Mouse (Mus musculus): Measurements from ENCODE around the gene Acan.

The Acan gene

DNA sequence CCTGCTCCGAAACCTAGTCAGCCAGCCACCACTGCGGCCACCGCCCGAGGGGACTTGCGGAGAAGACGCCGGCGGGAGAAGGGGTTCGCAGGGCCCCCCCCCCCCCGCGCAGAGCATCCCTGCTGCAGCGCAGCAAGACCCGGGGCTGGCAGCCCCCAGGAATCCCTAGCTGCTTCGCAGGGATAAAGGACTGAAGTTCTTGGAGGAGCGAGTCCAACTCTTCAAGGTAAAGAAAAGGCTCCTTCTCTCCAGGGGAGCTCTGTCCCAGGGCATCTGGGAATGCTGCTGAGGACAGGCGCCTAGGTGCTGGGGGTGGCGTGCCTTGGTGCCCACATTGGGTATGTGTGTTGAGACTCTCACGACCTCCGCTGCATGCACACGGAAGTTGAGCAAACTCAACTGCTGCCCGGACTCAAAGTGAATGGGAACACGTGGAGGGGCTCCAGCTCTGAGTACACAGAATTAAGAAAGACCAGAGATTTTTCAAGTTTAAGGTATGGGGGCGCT, at the start of gene Acan:
Acan (plus strand) TSS at position 101 of the 507 bp plus-strand sequence.
- DNase-seq (ENCODE audit: low read depth, low spot score) = peak; percentile 26

- no peak for DNase-seq (ENCODE audit: low read depth, low spot score)
Observed at GRCm38 (mm10) chr7:79021293-79021905, 31.9 kb upstream of the Acan start.

- DNase-seq (ENCODE audit: low read depth, low spot score) = no peak
Observed at GRCm38 (mm10) chr7:79029138-79029537, 24.1 kb upstream of the Acan start.

DNA sequence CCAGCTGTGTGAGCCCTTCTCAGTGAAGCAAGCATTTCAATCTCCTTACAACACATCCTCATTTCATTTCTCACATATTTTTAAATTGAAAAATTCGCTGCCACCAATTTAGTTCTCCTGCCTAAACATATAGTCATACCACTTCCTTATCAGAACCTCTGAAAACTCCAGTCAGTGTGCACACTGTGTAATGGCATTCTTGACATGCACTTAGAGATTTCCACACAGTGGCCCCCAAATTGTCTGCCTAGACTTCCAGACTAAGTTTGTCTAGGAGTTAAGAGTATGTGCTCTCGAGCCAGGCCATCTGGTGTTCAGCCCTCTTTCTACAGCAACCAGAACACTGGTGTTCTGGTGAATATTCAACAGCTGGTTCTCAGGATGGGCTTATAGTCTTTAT, 19.5 kb upstream of the Acan start:
- no peak for DNase-seq (ENCODE audit: low read depth, low spot score)

- no peak for DNase-seq (ENCODE audit: low read depth, low spot score)
Observed at GRCm38 (mm10) chr7:79034521-79034920, 18.8 kb upstream of the Acan start.

DNA sequence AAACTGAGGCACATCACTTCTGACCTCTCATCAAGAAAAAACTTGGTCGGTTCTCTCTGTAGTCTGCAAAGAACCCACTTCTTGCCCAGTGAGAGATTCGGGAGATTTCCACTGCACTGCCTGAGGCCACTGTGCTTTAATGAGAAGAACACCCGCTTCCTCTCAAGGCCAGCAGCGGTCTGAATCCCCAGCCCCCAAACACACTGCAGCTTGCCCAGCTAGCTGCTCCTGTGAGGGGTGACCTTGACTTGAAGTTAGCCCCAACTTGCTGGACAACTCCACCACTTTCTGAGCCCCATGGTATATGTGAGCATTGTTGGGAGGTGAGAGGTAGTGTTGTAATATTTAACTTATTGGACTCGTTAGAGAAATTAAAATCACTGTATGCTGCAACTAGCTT, 1.2 kb upstream of the Acan start:
- DNase-seq (ENCODE audit: low read depth, low spot score) = no peak

DNA sequence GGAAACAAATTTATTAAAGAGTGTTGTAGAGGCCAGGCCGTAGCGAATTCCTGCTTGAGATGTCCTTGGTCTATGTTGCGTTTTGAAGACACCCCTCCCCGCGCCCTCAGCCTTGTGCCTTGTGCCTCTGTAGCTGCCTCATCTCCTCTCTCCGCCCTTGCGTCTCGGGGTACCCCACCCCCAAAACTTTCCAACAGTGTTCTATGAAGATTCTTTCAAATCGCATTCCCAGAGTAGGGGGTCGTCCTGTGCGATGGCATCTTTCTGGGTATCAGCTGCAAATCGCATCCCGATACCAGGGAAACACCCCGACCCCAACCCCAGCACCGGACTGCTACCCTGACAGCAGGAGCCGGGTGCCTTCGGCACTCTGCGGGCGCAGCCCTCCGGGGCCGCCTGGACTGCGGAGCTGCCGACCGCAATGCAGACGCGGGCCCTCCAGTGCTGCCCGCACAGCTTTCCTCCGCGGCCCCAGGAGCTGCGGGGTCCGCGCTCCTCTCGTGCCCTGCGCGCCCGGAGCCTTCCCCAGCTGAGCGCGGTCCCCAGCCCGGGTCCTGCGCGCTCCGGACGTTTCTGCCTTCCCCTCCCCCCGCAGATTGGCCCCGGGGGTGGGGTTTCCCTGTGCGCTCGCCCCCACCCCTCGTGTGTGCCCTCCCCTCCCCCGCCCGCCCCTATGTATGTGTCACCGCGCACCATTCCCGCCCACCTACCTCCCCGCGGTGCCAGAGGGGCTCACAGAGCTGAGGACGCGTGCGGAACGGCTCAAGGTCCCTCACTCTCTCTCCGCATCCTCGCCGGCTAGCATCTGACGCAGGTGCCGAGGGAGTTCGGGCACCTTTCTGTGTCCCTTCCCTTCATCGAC, 531 bp upstream of the Acan start:
- DNase-seq (ENCODE audit: low read depth, low spot score) = peak; percentile 28

DNA sequence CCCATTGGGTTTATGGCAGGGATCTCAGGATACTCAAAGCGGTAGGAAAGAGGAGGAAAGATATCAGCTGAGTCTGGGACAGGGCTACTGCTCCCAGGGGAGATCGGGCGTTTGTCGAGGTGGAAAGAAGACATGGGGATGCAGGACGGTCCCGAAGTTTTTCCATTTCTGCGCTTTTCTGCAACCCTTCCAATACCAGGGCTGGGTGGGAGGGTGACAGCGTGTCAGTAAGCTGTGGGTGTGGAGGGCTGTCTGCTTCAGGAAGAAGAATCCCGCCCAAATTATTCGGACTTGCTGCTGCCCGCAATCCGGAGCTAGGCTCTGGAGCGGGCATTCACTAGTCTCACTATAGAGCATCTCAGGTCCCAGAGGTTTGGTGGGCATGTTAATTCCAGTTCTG, 828 bp downstream of the Acan start:
- DNase-seq (ENCODE audit: low read depth, low spot score) = no peak

- no peak for DNase-seq (ENCODE audit: low read depth, low spot score)
Observed at GRCm38 (mm10) chr7:79058546-79058945, 5.3 kb downstream of the Acan start.

DNA sequence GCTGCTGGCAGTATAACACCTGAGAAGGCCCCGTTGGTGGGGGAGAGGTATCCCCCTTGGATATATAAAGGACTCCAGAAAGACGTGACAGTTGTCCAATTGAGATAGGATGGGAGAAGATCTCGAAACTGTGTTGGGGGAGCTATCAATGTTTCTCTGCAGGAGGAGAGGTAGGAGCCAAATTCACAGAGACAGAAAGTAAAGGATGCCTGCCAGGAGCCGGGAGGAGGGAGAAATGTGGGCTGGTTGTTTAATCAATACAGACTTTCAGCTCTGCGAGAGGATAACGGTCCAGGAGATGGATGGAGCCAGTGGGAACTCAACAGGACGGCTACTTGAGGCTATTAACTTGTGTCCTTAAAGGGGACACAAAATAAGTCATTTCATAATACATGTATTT, 14.2 kb downstream of the Acan start:
- DNase-seq (ENCODE audit: low read depth, low spot score) = no peak

GRCm38 (mm10) chr7:79068231-79068630, 14.9 kb downstream of the Acan start:
- DNase-seq (ENCODE audit: low read depth, low spot score) = no peak

DNA sequence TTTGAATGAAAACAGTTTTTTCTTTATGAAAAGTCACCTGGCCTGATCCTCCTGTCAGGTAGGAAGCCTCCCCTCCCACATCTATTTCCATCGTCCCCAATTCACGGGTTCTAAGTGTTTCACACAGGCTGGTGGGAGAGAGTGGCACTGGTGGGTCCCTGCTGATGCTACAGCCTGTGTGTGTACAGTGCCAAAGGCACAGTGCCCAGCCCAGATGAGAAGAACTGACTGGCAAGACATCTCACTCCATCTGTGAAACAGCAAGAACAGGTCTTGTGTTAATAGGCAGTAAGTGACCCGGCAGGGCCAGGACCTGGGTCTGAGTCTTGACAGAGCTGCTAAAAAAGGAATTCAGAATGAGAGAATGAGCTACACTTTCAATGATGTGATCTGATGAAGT, 25.9 kb downstream of the Acan start:
- no peak for DNase-seq (ENCODE audit: low read depth, low spot score)

GRCm38 (mm10) chr7:79080572-79081399, 27.5 kb downstream of the Acan start:
- no peak for DNase-seq (ENCODE audit: low read depth, low spot score)

DNA sequence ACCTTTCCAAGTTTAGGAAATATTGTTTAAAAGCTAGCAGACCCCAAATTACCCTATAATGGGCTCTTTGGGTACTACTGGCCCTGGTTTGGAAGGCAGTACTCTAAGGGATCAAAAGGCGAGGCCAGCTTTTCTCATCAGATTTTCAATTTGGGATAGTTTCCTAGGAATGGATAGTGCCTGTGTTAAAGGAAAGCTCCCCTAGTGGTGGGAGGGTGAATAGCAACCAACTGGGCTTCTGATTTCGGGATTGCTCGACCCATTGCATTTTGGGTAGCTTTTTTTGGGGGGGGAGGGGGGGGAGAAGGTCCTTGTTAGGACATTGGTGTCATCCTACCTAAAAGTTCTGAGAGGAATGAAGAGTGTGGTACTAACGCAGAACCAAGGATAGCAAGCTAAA, 35.8 kb downstream of the Acan start:
- DNase-seq (ENCODE audit: low read depth, low spot score) = peak; percentile 38

GRCm38 (mm10) chr7:79096492-79096891, 43.2 kb downstream of the Acan start:
- no peak for DNase-seq (ENCODE audit: low read depth, low spot score)

DNA sequence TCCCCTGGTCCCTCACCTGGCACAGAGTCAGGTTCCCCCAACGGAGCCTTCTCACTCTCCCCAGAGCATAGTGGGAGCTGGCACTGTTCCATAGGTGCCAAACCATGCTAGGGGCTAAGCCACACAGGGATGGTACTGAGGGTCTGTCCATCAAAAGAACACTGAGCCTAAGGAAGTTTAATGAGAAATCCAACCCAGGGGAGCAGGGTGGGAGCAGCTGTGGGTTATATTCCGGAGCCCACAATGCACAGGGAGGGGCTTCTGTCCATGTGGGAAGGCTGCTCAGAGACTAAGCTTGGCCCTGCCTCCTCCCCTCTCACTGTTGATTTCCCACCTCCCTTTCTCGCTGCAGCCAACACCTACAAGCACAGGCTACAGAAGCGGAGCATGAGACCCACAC, 60.6 kb downstream of the Acan start:
- DNase-seq (ENCODE audit: low read depth, low spot score) = no peak

DNA sequence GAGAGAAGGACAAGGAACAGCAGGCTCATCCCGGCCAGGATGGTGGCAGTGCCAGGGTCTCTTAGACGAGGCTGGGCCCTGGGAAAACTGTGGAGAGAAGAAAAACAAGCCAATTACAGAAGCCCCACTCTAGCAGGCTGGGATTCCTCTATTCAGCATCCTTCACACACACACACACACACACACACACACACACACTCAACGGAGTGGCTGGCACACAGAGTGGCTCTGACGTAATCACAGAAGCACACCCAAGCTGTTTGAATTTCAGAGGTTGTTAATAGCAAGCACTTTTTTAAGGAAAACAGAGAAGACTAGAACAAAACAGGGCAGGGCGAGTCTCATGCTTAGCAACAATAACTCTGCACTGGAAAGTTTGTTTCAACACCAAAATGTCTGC, 70.2 kb downstream of the Acan start:
- no peak for DNase-seq (ENCODE audit: low read depth, low spot score)

- DNase-seq (ENCODE audit: low read depth, low spot score) = no peak
Observed at GRCm38 (mm10) chr7:79129883-79130282, 76.6 kb downstream of the Acan start.

- DNase-seq (ENCODE audit: low read depth, low spot score) = no peak
Observed at GRCm38 (mm10) chr7:79130385-79130784, 77.1 kb downstream of the Acan start.

GRCm38 (mm10) chr7:79130843-79131444, 77.7 kb downstream of the Acan start, which contains the start of gene Hapln3:
Gene Hapln3 (minus strand): TSS chr7:79131018.
- DNase-seq (ENCODE audit: low read depth, low spot score) = no peak

- no peak for DNase-seq (ENCODE audit: low read depth, low spot score)
Observed at GRCm38 (mm10) chr7:79133391-79133790, 80.1 kb downstream of the Acan start.
